Mouse (Mus musculus) lung, embryonic 16.5 days (tissue): ENCODE measurements around the gene Fbxo45. TPM values are rescaled to one million over a fixed set of nuclear protein-coding genes. Genes with fewer than 3 reads are reported as not detected.
A peak's percentile ranks its signal among the peaks of the same experiment; 100 is the strongest.

Source experiments
- ATAC-seq: fragments of 200-750 bp; cut with Nextera tagmentation; 2 replicates; pipeline ENCODE4 v1.8.0; 2017; ENCODE audit warnings: low read depth, mild to moderate bottlenecking, moderate library complexity
- H3K27ac ChIP-seq: fragments of 300-500 bp; sonication (generic); 2 replicates; pipeline ENCODE4 v1.5.1; 2014; ENCODE audit warnings: mild to moderate bottlenecking, control low read depth, low read length
- H3K27me3 ChIP-seq: fragments of 300-500 bp; sonication (generic); 2 replicates; pipeline ENCODE4 v1.6.1; 2014; ENCODE audit warnings: low read depth, low read length, mixed read lengths; ENCODE audit not compliant: control insufficient read depth, insufficient read depth
- H3K36me3 ChIP-seq: fragments of 300-500 bp; sonication (generic); 2 replicates; pipeline ENCODE4 v1.6.1; 2014; ENCODE audit warnings: low read length; ENCODE audit not compliant: control insufficient read depth, insufficient read depth
- H3K4me1 ChIP-seq: fragments of 300-500 bp; sonication (generic); replicated peaks from 2 replicates; pipeline ENCODE4 v1.6.1; 2014; ENCODE audit warnings: low read length, mixed read lengths; ENCODE audit not compliant: control insufficient read depth, insufficient read depth
- H3K4me2 ChIP-seq: fragments of 300-500 bp; sonication (generic); 2 replicates; pipeline ENCODE4 v1.6.1; 2014; ENCODE audit warnings: low read depth, low read length, control low read depth
- H3K4me3 ChIP-seq: fragments of 300-500 bp; sonication (generic); 2 replicates; pipeline ENCODE4 v1.5.1; 2014; ENCODE audit warnings: mild to moderate bottlenecking, low read length, control low read depth
- H3K9ac ChIP-seq: fragments of 300-500 bp; sonication (generic); 2 replicates; pipeline ENCODE4 v1.6.1; 2014; ENCODE audit warnings: low read length, control low read depth
- H3K9me3 ChIP-seq: fragments of 300-500 bp; sonication (generic); 2 replicates; pipeline ENCODE4 v1.6.1; 2016; ENCODE audit warnings: low read length; ENCODE audit not compliant: control insufficient read depth
- WGBS: fragments of 180-500 bp; shearing (Covaris S2); extraction: QIAGEN DNeasy Blood & Tissue Kit; methylation state at CpG from one replicate; pipeline ENCODE4 v1.1.7; 2014; 5-methylcytosine and 5-hydroxymethylcytosine counted together
- polyA plus RNA-seq: library from polyadenylated mRNA; unstranded; fragments of >200 nt; fragmentation: Nextera tagmentation; extraction: Ambion mirVana; gene quantifications from 2 replicates; pipeline ENCODE4 v1.2.1, GENCODE M21; 2015

Gene Fbxo45
- polyA plus RNA-seq, 1 experiment from 2014 or later: 5.0 TPM

GRCm38 (mm10) chr16:32214804-32215576 is 32.0 kb downstream of the Fbxo45 start:
- H3K27me3 ChIP-seq: no peaks in the 10 kb centered on the region
- 66% methylated on average over 17 of the region's 17 CpGs for WGBS
- H3K4me1 ChIP-seq: no peaks in the 10 kb centered on the region
- no peak overlapping the region for H3K4me2 ChIP-seq
- no peaks in the 10 kb centered on the region for H3K36me3 ChIP-seq
- no peak overlapping the region for H3K4me3 ChIP-seq
- ATAC-seq: no peak
- H3K27ac ChIP-seq: no peak overlapping the region
- H3K9me3 ChIP-seq: no peaks in the 10 kb centered on the region
- no peak overlapping the region for H3K9ac ChIP-seq

GRCm38 (mm10) chr16:32214156-32214555 is 32.8 kb downstream of the Fbxo45 start:
- Histone ChIP-seq H3K9me3 (peaks cover 2% of the 10 kb centered on the region), H3K4me2 (no peak overlapping the region), H3K27me3 (no peaks in the 10 kb centered on the region), H3K27ac (no peak overlapping the region), H3K36me3 (no peaks in the 10 kb centered on the region), H3K4me1 (no peaks in the 10 kb centered on the region), H3K4me3 (no peak overlapping the region), H3K9ac (no peak overlapping the region)
- ATAC-seq: no peak

- Histone ChIP-seq H3K9ac (no peak overlapping the region), H3K27ac (no peak overlapping the region), H3K9me3 (peaks cover 4% of the 10 kb centered on the region), H3K4me3 (no peak overlapping the region), H3K4me1 (no peaks in the 10 kb centered on the region), H3K4me2 (no peak overlapping the region), H3K36me3 (no peaks in the 10 kb centered on the region), H3K27me3 (no peaks in the 10 kb centered on the region)
- no peak for ATAC-seq
- 54% methylated on average over 3 of the region's 3 CpGs for WGBS
Measured at GRCm38 (mm10) chr16:32204902-32205301, 42.1 kb downstream of the Fbxo45 start.

- no peak overlapping the region for H3K9ac ChIP-seq
- 78% methylated on average over 6 of the region's 6 CpGs for WGBS
- H3K27ac ChIP-seq: no peak overlapping the region
- H3K27me3 ChIP-seq: no peaks in the 10 kb centered on the region
- no peak overlapping the region for H3K4me3 ChIP-seq
- no peak overlapping the region for H3K4me2 ChIP-seq
- ATAC-seq: no peak
- H3K9me3 ChIP-seq: no peaks in the 10 kb centered on the region
- H3K4me1 ChIP-seq: no peaks in the 10 kb centered on the region
- no peaks in the 10 kb centered on the region for H3K36me3 ChIP-seq
Measured at GRCm38 (mm10) chr16:32202681-32203080, 44.3 kb downstream of the Fbxo45 start.

- no peaks in the 10 kb centered on the region for H3K27me3 ChIP-seq
- H3K36me3 ChIP-seq: no peaks in the 10 kb centered on the region
- peak overlapping the region; percentile 28; the same call in 1 of the 2 replicates for H3K4me2 ChIP-seq
- peak overlapping the region; percentile 86 for H3K27ac ChIP-seq
- ATAC-seq: peak; percentile 89
- peak overlapping the region; percentile 34 for H3K4me3 ChIP-seq
- no peaks in the 10 kb centered on the region for H3K4me1 ChIP-seq
- H3K9me3 ChIP-seq: no peaks in the 10 kb centered on the region
- no peak overlapping the region; the same call in 1 of the 2 replicates for H3K9ac ChIP-seq
- 55% methylated on average over 9 of the region's 9 CpGs for WGBS
Measured at GRCm38 (mm10) chr16:32201004-32201325, 46.0 kb downstream of the Fbxo45 start.

GRCm38 (mm10) chr16:32200256-32201003 is 46.5 kb downstream of the Fbxo45 start:
- H3K4me2 ChIP-seq: peak overlapping the region; percentile 28
- H3K4me1 ChIP-seq: no peaks in the 10 kb centered on the region
- H3K4me3 ChIP-seq: peak overlapping the region; percentile 34
- H3K27me3 ChIP-seq: no peaks in the 10 kb centered on the region
- peak overlapping the region; percentile 58 for H3K9ac ChIP-seq
- ATAC-seq: peak; percentile 93
- WGBS: 43% methylated on average over 21 of the region's 21 CpGs
- no peaks in the 10 kb centered on the region for H3K9me3 ChIP-seq
- no peaks in the 10 kb centered on the region for H3K36me3 ChIP-seq
- peak overlapping the region; percentile 86 for H3K27ac ChIP-seq

GRCm38 (mm10) chr16:32190011-32190441 is 56.9 kb downstream of the Fbxo45 start:
- H3K4me1 ChIP-seq: no peaks in the 10 kb centered on the region
- no peaks in the 10 kb centered on the region for H3K36me3 ChIP-seq
- ATAC-seq: no peak
- no peak overlapping the region for H3K4me3 ChIP-seq
- H3K9me3 ChIP-seq: no peaks in the 10 kb centered on the region
- H3K9ac ChIP-seq: no peak overlapping the region
- no peaks in the 10 kb centered on the region for H3K27me3 ChIP-seq
- no peak overlapping the region for H3K27ac ChIP-seq
- WGBS: 57% methylated on average over 12 of the region's 12 CpGs
- H3K4me2 ChIP-seq: 0 out of 2 replicates have a peak overlapping the region, but pooled peaks have one; percentile 14

GRCm38 (mm10) chr16:32189109-32189508 is 57.8 kb downstream of the Fbxo45 start:
- H3K4me3 ChIP-seq: no peak overlapping the region
- no peaks in the 10 kb centered on the region for H3K36me3 ChIP-seq
- H3K4me1 ChIP-seq: no peaks in the 10 kb centered on the region
- no peaks in the 10 kb centered on the region for H3K9me3 ChIP-seq
- 0 out of 2 replicates have a peak overlapping the region, but pooled peaks have one; percentile 0 for H3K4me2 ChIP-seq
- ATAC-seq: peak; percentile 36
- no peak overlapping the region for H3K9ac ChIP-seq
- 22% methylated on average over 6 of the region's 6 CpGs for WGBS
- H3K27ac ChIP-seq: no peak overlapping the region
- H3K27me3 ChIP-seq: no peaks in the 10 kb centered on the region

- Histone ChIP-seq H3K36me3 (no peaks in the 10 kb centered on the region), H3K4me3 (no peak overlapping the region), H3K9me3 (no peaks in the 10 kb centered on the region), H3K27me3 (no peaks in the 10 kb centered on the region), H3K4me1 (no peaks in the 10 kb centered on the region), H3K4me2 (no peak overlapping the region), H3K9ac (no peak overlapping the region), H3K27ac (no peak overlapping the region)
- no peak for ATAC-seq
- 90% methylated on average over 5 of the region's 5 CpGs for WGBS
Measured at GRCm38 (mm10) chr16:32186056-32186455, 60.9 kb downstream of the Fbxo45 start.
